Mouse (Mus musculus): ENCODE results near the gene Dhcr24. TPM values are rescaled to one million over a fixed set of nuclear protein-coding genes. Genes with fewer than 3 reads are reported as not detected.

Gene Dhcr24
- polyA plus RNA-seq, 1 experiment from 2014 or later: 10.5 TPM

GRCm38 (mm10) chr4:106621428-106621827 lies 60.6 kb downstream of the Dhcr24 start:
- Histone ChIP-seq H3K4me1 (peaks cover 32% of the 10 kb centered on the region), H3K27ac (no peak overlapping the region), H3K36me3 (replicated peaks) (no peaks in the 10 kb centered on the region), H3K27me3 (ENCODE audit: poor library complexity, severe bottlenecking) (peaks cover 74% of the 10 kb centered on the region), H3K9me3 (no peaks in the 10 kb centered on the region), H3K4me3 (no peak overlapping the region)
- DNase-seq (ENCODE audit: extremely low spot score, low spot score): no peak
- 81% methylated on average over 3 of the region's 3 CpGs for whole genome bisulfite sequencing

GRCm38 (mm10) chr4:106622030-106622493 lies 61.2 kb downstream of the Dhcr24 start, which contains the start of gene Ttc22:
TSS of gene Ttc22 (plus strand) at chr4:106622432.
- H3K9me3 ChIP-seq: no peaks in the 10 kb centered on the region
- H3K27ac ChIP-seq: no peak within 1 kb of the TSS
- no peak for DNase-seq (ENCODE audit: extremely low spot score, low spot score)
- H3K27me3 ChIP-seq (ENCODE audit: poor library complexity, severe bottlenecking): peaks cover 75% of the 10 kb centered on the region
- no peaks in the 10 kb centered on the region for H3K36me3 ChIP-seq (replicated peaks)
- no peak within 1 kb of the TSS for H3K4me3 ChIP-seq
- H3K4me1 ChIP-seq: peaks cover 27% of the 10 kb centered on the region
- WGBS: 30% methylated on average over 16 of the region's 16 CpGs

GRCm38 (mm10) chr4:106622712-106623111 lies 61.9 kb downstream of the Dhcr24 start:
- Histone ChIP-seq H3K36me3 (replicated peaks) (no peaks in the 10 kb centered on the region), H3K4me1 (peaks cover 21% of the 10 kb centered on the region; the same call in 1 of the 2 replicates), H3K4me3 (no peak overlapping the region), H3K27ac (no peak overlapping the region), H3K27me3 (ENCODE audit: poor library complexity, severe bottlenecking) (peaks cover 73% of the 10 kb centered on the region), H3K9me3 (no peaks in the 10 kb centered on the region)
- 38% methylated on average over 28 of the region's 28 CpGs for WGBS
- DNase-seq (ENCODE audit: extremely low spot score, low spot score): no peak

- Histone ChIP-seq H3K4me3 (no peak overlapping the region), H3K9me3 (no peaks in the 10 kb centered on the region), H3K27me3 (ENCODE audit: poor library complexity, severe bottlenecking) (peaks cover 73% of the 10 kb centered on the region), H3K36me3 (replicated peaks) (no peaks in the 10 kb centered on the region), H3K27ac (no peak overlapping the region), H3K4me1 (peaks cover 25% of the 10 kb centered on the region; the same call in 1 of the 2 replicates)
- 94% methylated on average over 10 of the region's 10 CpGs for WGBS
- no peak for DNase-seq (ENCODE audit: extremely low spot score, low spot score)
Observed at GRCm38 (mm10) chr4:106624271-106624670, 63.4 kb downstream of the Dhcr24 start.

- H3K9me3 ChIP-seq: no peaks in the 10 kb centered on the region
- H3K27ac ChIP-seq: no peak overlapping the region
- H3K4me3 ChIP-seq: no peak overlapping the region
- no peak for DNase-seq (ENCODE audit: extremely low spot score, low spot score)
- H3K27me3 ChIP-seq (ENCODE audit: poor library complexity, severe bottlenecking): peaks cover 54% of the 10 kb centered on the region
- peaks cover 23% of the 10 kb centered on the region for H3K4me1 ChIP-seq
- no peaks in the 10 kb centered on the region for H3K36me3 ChIP-seq (replicated peaks)
- 84% methylated on average over 5 of the region's 5 CpGs for WGBS
Observed at GRCm38 (mm10) chr4:106627809-106628208, 67.0 kb downstream of the Dhcr24 start.

- WGBS: 59% methylated on average over 9 of the region's 9 CpGs
- Histone ChIP-seq H3K27me3 (ENCODE audit: poor library complexity, severe bottlenecking) (peaks cover 44% of the 10 kb centered on the region), H3K9me3 (no peaks in the 10 kb centered on the region), H3K4me3 (no peak overlapping the region), H3K27ac (no peak overlapping the region), H3K36me3 (replicated peaks) (no peaks in the 10 kb centered on the region), H3K4me1 (peaks cover 29% of the 10 kb centered on the region)
- DNase-seq (ENCODE audit: extremely low spot score, low spot score): no peak
Observed at GRCm38 (mm10) chr4:106628650-106629360, 68.0 kb downstream of the Dhcr24 start.

- Histone ChIP-seq H3K36me3 (replicated peaks) (no peaks in the 10 kb centered on the region), H3K4me1 (peaks cover 33% of the 10 kb centered on the region), H3K9me3 (no peaks in the 10 kb centered on the region), H3K4me3 (no peak overlapping the region), H3K27me3 (ENCODE audit: poor library complexity, severe bottlenecking) (peaks cover 39% of the 10 kb centered on the region), H3K27ac (no peak overlapping the region)
- WGBS: 79% methylated on average over 5 of the region's 5 CpGs
- no peak for DNase-seq (ENCODE audit: extremely low spot score, low spot score)
Observed at GRCm38 (mm10) chr4:106629374-106629773, 68.5 kb downstream of the Dhcr24 start.

- Histone ChIP-seq H3K4me3 (no peak overlapping the region), H3K9me3 (no peaks in the 10 kb centered on the region), H3K36me3 (replicated peaks) (no peaks in the 10 kb centered on the region), H3K4me1 (peaks cover 33% of the 10 kb centered on the region), H3K27me3 (ENCODE audit: poor library complexity, severe bottlenecking) (peaks cover 27% of the 10 kb centered on the region), H3K27ac (no peak overlapping the region)
- 41% methylated on average over 14 of the region's 14 CpGs for WGBS
- peak; percentile 59 for DNase-seq (ENCODE audit: extremely low spot score, low spot score)
Observed at GRCm38 (mm10) chr4:106630333-106631220, 69.7 kb downstream of the Dhcr24 start.

- 75% methylated on average over 1 of the region's 3 CpGs for WGBS
- H3K4me3 ChIP-seq: no peak overlapping the region
- no peak for DNase-seq (ENCODE audit: extremely low spot score, low spot score)
- peaks cover 26% of the 10 kb centered on the region for H3K4me1 ChIP-seq
- H3K9me3 ChIP-seq: no peaks in the 10 kb centered on the region
- H3K27ac ChIP-seq: no peak overlapping the region
- peaks cover 19% of the 10 kb centered on the region for H3K27me3 ChIP-seq (ENCODE audit: poor library complexity, severe bottlenecking)
- no peaks in the 10 kb centered on the region for H3K36me3 ChIP-seq (replicated peaks)
Observed at GRCm38 (mm10) chr4:106632313-106632712, 71.5 kb downstream of the Dhcr24 start.

GRCm38 (mm10) chr4:106633281-106634085 lies 72.6 kb downstream of the Dhcr24 start:
- no peaks in the 10 kb centered on the region for H3K36me3 ChIP-seq (replicated peaks)
- H3K4me1 ChIP-seq: peaks cover 28% of the 10 kb centered on the region
- WGBS: 52% methylated on average over 8 of the region's 8 CpGs
- H3K9me3 ChIP-seq: no peaks in the 10 kb centered on the region
- no peak overlapping the region for H3K4me3 ChIP-seq
- DNase-seq (ENCODE audit: extremely low spot score, low spot score): no peak
- H3K27me3 ChIP-seq (ENCODE audit: poor library complexity, severe bottlenecking): peaks cover 12% of the 10 kb centered on the region; the same call in 1 of the 2 replicates
- H3K27ac ChIP-seq: no peak overlapping the region

- Histone ChIP-seq H3K27me3 (ENCODE audit: poor library complexity, severe bottlenecking) (peaks cover 8% of the 10 kb centered on the region; the same call in 1 of the 2 replicates), H3K4me1 (peaks cover 25% of the 10 kb centered on the region), H3K9me3 (no peaks in the 10 kb centered on the region), H3K36me3 (replicated peaks) (no peaks in the 10 kb centered on the region), H3K4me3 (no peak overlapping the region), H3K27ac (no peak overlapping the region)
- 75% methylated on average over 9 of the region's 9 CpGs for WGBS
- DNase-seq (ENCODE audit: extremely low spot score, low spot score): no peak
Observed at GRCm38 (mm10) chr4:106634086-106634479, 73.2 kb downstream of the Dhcr24 start.

Measured in forebrain, embryonic 10.5 days (tissue).